Mouse (Mus musculus) lung, adult 2 months (tissue): ENCODE results near the gene Podnl1.

Experiments
- CTCF ChIP-seq: fragments of 200-500 bp; IDR thresholded peaks from 2 replicates; pipeline ENCODE4 v1.5.1; 2011; ENCODE audit warnings: mild to moderate bottlenecking, low read length, control low read depth; ENCODE audit not compliant: insufficient read depth
- POLR2A ChIP-seq: fragments of 200-500 bp; IDR thresholded peaks from 2 replicates; pipeline ENCODE4 v1.6.1; 2011; ENCODE audit warnings: low read depth, mild to moderate bottlenecking, control low read depth, low read length, borderline replicate concordance; ENCODE audit errors: extremely low read depth

GRCm38 (mm10) chr8:84179946-84180345 is 54.2 kb downstream of the Podnl1 start:
- TF ChIP-seq CTCF (no peak), POLR2A (no peak)
